Mouse (Mus musculus) forebrain, embryonic 16.5 days (tissue): Measurements from ENCODE around the gene Per1. TPM values are rescaled to one million over a fixed set of nuclear protein-coding genes. Genes with fewer than 3 reads are reported as not detected.
A peak's percentile ranks its signal among the peaks of the same experiment; 100 is the strongest.

Experiments
- ATAC-seq: fragments of 200-750 bp; cut with Nextera tagmentation; 2 replicates; pipeline ENCODE4 v1.8.0; 2017; ENCODE audit warnings: mild to moderate bottlenecking, moderate library complexity
- H3K27ac ChIP-seq: fragments of 300-500 bp; sonication (generic); 2 replicates; pipeline ENCODE4 v1.5.1; 2014; ENCODE audit warnings: low read length, control low read depth
- H3K27me3 ChIP-seq: fragments of 300-500 bp; sonication (generic); replicated peaks from 2 replicates; pipeline ENCODE4 v1.6.1; 2014; ENCODE audit warnings: low read length; ENCODE audit not compliant: control insufficient read depth, insufficient read depth
- H3K36me3 ChIP-seq: fragments of 300-500 bp; sonication (generic); 2 replicates; pipeline ENCODE4 v1.6.1; 2014; ENCODE audit not compliant: control insufficient read depth, insufficient read depth
- H3K4me1 ChIP-seq: fragments of 300-500 bp; sonication (generic); replicated peaks from 2 replicates; pipeline ENCODE4 v1.6.1; 2014; ENCODE audit warnings: low read length; ENCODE audit not compliant: control insufficient read depth, insufficient read depth
- H3K4me2 ChIP-seq: fragments of 300-500 bp; sonication (generic); 2 replicates; pipeline ENCODE4 v1.6.1; 2014; ENCODE audit warnings: mild to moderate bottlenecking, low read length, control low read depth
- H3K4me3 ChIP-seq: fragments of 300-500 bp; sonication (generic); replicated peaks from 2 replicates; pipeline ENCODE4 v1.5.1; 2014; ENCODE audit warnings: mild to moderate bottlenecking, low read length, control low read depth
- H3K9ac ChIP-seq: fragments of 300-500 bp; sonication (generic); replicated peaks from 2 replicates; pipeline ENCODE4 v1.6.1; 2014; ENCODE audit warnings: low read depth, low read length, control low read depth
- H3K9me3 ChIP-seq: fragments of 300-500 bp; sonication (generic); 2 replicates; pipeline ENCODE4 v1.6.1; 2016; ENCODE audit warnings: low read length; ENCODE audit not compliant: control insufficient read depth
- WGBS: fragments of 180-500 bp; shearing (Covaris S2); extraction: QIAGEN DNeasy Blood & Tissue Kit; methylation state at CpG from one replicate; pipeline ENCODE4 v1.1.7; 2014; 5-methylcytosine and 5-hydroxymethylcytosine counted together
- polyA plus RNA-seq: library from polyadenylated mRNA; unstranded; fragments of >200 nt; fragmentation: Nextera tagmentation; extraction: Ambion mirVana; gene quantifications from 2 replicates; pipeline ENCODE4 v1.2.1, GENCODE M21; 2015

Gene Per1
- polyA plus RNA-seq, 1 experiment from 2014 or later: 11.8 TPM

- H3K27ac ChIP-seq: no peak overlapping the region
- no peak overlapping the region for H3K9ac ChIP-seq
These were observed 17.0 kb upstream of the Per1 start for GRCm38 (mm10) chr11:69078041-69078440.

GRCm38 (mm10) chr11:69078805-69079438 lies 16.1 kb upstream of the Per1 start:
- Histone ChIP-seq H3K4me2 (no peak overlapping the region), H3K27ac (no peak overlapping the region), H3K27me3 (no peaks in the 10 kb centered on the region), H3K9me3 (no peaks in the 10 kb centered on the region), H3K4me1 (peaks cover 5% of the 10 kb centered on the region; the same call in 1 of the 2 replicates), H3K36me3 (no peaks in the 10 kb centered on the region), H3K4me3 (no peak overlapping the region), H3K9ac (no peak overlapping the region)
- ATAC-seq: no peak
- WGBS: 85% methylated on average over 5 of the region's 5 CpGs

More at GRCm38 (mm10) chr11:69078041-69078440, 17.0 kb upstream of the Per1 start:
- Histone ChIP-seq H3K4me2 (no peak overlapping the region), H3K9me3 (no peaks in the 10 kb centered on the region), H3K27me3 (no peaks in the 10 kb centered on the region), H3K36me3 (no peaks in the 10 kb centered on the region), H3K4me3 (no peak overlapping the region), H3K4me1 (peaks cover 6% of the 10 kb centered on the region; the same call in 1 of the 2 replicates)
- 89% methylated on average over 6 of the region's 6 CpGs for WGBS
- ATAC-seq: no peak

GRCm38 (mm10) chr11:69080102-69080854 lies 14.7 kb upstream of the Per1 start:
- 83% methylated on average over 15 of the region's 15 CpGs for WGBS
- no peak for ATAC-seq

GRCm38 (mm10) chr11:69080855-69081222 lies 14.2 kb upstream of the Per1 start:
- H3K27me3 ChIP-seq: no peaks in the 10 kb centered on the region
- no peak overlapping the region for H3K9ac ChIP-seq
- H3K4me1 ChIP-seq: no peaks in the 10 kb centered on the region
- H3K36me3 ChIP-seq: no peaks in the 10 kb centered on the region
- no peak overlapping the region for H3K27ac ChIP-seq
- H3K9me3 ChIP-seq: no peaks in the 10 kb centered on the region
- no peak overlapping the region for H3K4me3 ChIP-seq
- no peak overlapping the region for H3K4me2 ChIP-seq
- 92% methylated on average over 8 of the region's 8 CpGs for WGBS
- no peak for ATAC-seq

More at GRCm38 (mm10) chr11:69080102-69080854, 14.7 kb upstream of the Per1 start:
- no peaks in the 10 kb centered on the region for H3K4me1 ChIP-seq
- no peaks in the 10 kb centered on the region for H3K27me3 ChIP-seq
- no peak overlapping the region for H3K9ac ChIP-seq
- no peak overlapping the region for H3K4me2 ChIP-seq
- H3K9me3 ChIP-seq: no peaks in the 10 kb centered on the region
- no peak overlapping the region for H3K4me3 ChIP-seq
- no peak overlapping the region for H3K27ac ChIP-seq
- H3K36me3 ChIP-seq: no peaks in the 10 kb centered on the region

GRCm38 (mm10) chr11:69081613-69082012 lies 13.4 kb upstream of the Per1 start:
- no peak overlapping the region for H3K4me3 ChIP-seq
- H3K36me3 ChIP-seq: no peaks in the 10 kb centered on the region
- H3K27ac ChIP-seq: no peak overlapping the region
- no peak overlapping the region for H3K4me2 ChIP-seq
- no peak for ATAC-seq
- no peaks in the 10 kb centered on the region for H3K27me3 ChIP-seq
- WGBS: 86% methylated on average over 7 of the region's 7 CpGs
- no peaks in the 10 kb centered on the region for H3K9me3 ChIP-seq
- no peaks in the 10 kb centered on the region for H3K4me1 ChIP-seq
- H3K9ac ChIP-seq: no peak overlapping the region

GRCm38 (mm10) chr11:69085608-69086007 lies 9.4 kb upstream of the Per1 start:
- no peak overlapping the region for H3K27ac ChIP-seq
- ATAC-seq: no peak
- H3K4me3 ChIP-seq: no peak overlapping the region
- H3K27me3 ChIP-seq: no peaks in the 10 kb centered on the region
- H3K9me3 ChIP-seq: no peaks in the 10 kb centered on the region
- H3K4me1 ChIP-seq: peaks cover 20% of the 10 kb centered on the region
- H3K9ac ChIP-seq: no peak overlapping the region
- 71% methylated on average over 6 of the region's 6 CpGs for WGBS
- H3K36me3 ChIP-seq: 0 out of 2 replicates have a peak, but pooled peaks cover 2% of the 10 kb centered on the region
- no peak overlapping the region for H3K4me2 ChIP-seq

GRCm38 (mm10) chr11:69086390-69086789 lies 8.6 kb upstream of the Per1 start:
- WGBS: 76% methylated on average over 6 of the region's 6 CpGs
- 0 out of 2 replicates have a peak, but pooled peaks cover 2% of the 10 kb centered on the region for H3K36me3 ChIP-seq
- no peaks in the 10 kb centered on the region for H3K27me3 ChIP-seq
- no peaks in the 10 kb centered on the region for H3K9me3 ChIP-seq
- no peak overlapping the region for H3K4me2 ChIP-seq
- H3K4me1 ChIP-seq: peaks cover 27% of the 10 kb centered on the region
- H3K27ac ChIP-seq: no peak overlapping the region
- no peak overlapping the region for H3K9ac ChIP-seq
- H3K4me3 ChIP-seq: no peak overlapping the region
- no peak for ATAC-seq

- Histone ChIP-seq H3K36me3 (0 out of 2 replicates have a peak, but pooled peaks cover 2% of the 10 kb centered on the region), H3K9me3 (no peaks in the 10 kb centered on the region), H3K4me1 (peaks cover 34% of the 10 kb centered on the region), H3K27me3 (no peaks in the 10 kb centered on the region), H3K4me2 (no peak overlapping the region), H3K9ac (no peak overlapping the region), H3K4me3 (no peak overlapping the region), H3K27ac (no peak overlapping the region)
- 49% methylated on average over 4 of the region's 4 CpGs for WGBS
- no peak for ATAC-seq
These were observed 7.9 kb upstream of the Per1 start for GRCm38 (mm10) chr11:69087082-69087481.

- no peak overlapping the region; the same call in 1 of the 2 replicates for H3K9ac ChIP-seq
- no peak overlapping the region for H3K4me3 ChIP-seq
These were observed 7.4 kb upstream of the Per1 start for GRCm38 (mm10) chr11:69087597-69087996.

More at GRCm38 (mm10) chr11:69087597-69087996, 7.4 kb upstream of the Per1 start:
- H3K36me3 ChIP-seq: 0 out of 2 replicates have a peak, but pooled peaks cover 2% of the 10 kb centered on the region
- H3K4me2 ChIP-seq: peak overlapping the region; percentile 98
- peaks cover 34% of the 10 kb centered on the region for H3K4me1 ChIP-seq
- H3K27me3 ChIP-seq: no peaks in the 10 kb centered on the region
- H3K27ac ChIP-seq: no peak overlapping the region; the same call in 1 of the 2 replicates
- ATAC-seq: no peak
- WGBS: 75% methylated on average over 2 of the region's 2 CpGs
- no peaks in the 10 kb centered on the region for H3K9me3 ChIP-seq
